Mouse (Mus musculus): ENCODE results near the gene Polr2j. TPM values are rescaled to one million over a fixed set of nuclear protein-coding genes. Genes with fewer than 3 reads are reported as not detected.
A peak's percentile ranks its signal among the peaks of the same experiment; 100 is the strongest.

The Polr2j gene
- total and polyA plus RNA-seq, 3 experiments: 117 to 160 (median 137) TPM

- Histone ChIP-seq H3K9me3 (replicated peaks; ENCODE audit: low read length) (peaks cover 10% of the 10 kb centered on the region), H3K36me3 (replicated peaks in 1 of 2; ENCODE audit: control insufficient read depth in 1 of 2, insufficient read depth in 1 of 2, low read length in 1 of 2) (peaks cover 7 to 29% of the 10 kb centered on the region in 2 experiments), H3K4me1 (ENCODE audit: control insufficient read depth in 1 of 2, insufficient read depth in 2 of 2) (peaks cover 6 to 46% of the 10 kb centered on the region in 2 experiments; a peak in 3 of 4 replicates), H3K4me3 (replicated peaks in 1 of 3; ENCODE audit: low read depth in 2 of 3, low read length in 2 of 3, poor library complexity in 1 of 3) (peak within 1 kb of the TSS; percentile 66 to 85 (median 70)), H3K79me2 (replicated peaks; ENCODE audit: control insufficient read depth, extremely low read depth, insufficient read depth, poor library complexity, severe bottlenecking) (no peaks in the 10 kb centered on the region), H3K9ac (ENCODE audit: insufficient read depth, low read depth) (peak within 1 kb of the TSS; percentile 74), H3K27me3 (replicated peaks) (no peaks in the 10 kb centered on the region), H3K4me2 (ENCODE audit: insufficient read depth, low read depth, poor library complexity, severe bottlenecking) (peak within 1 kb of the TSS; percentile 41), H3K27ac (ENCODE audit: insufficient read depth, low read depth) (peak within 1 kb of the TSS; percentile 62)
- dilution Hi-C loops (cut with MboI; ENCODE audit: extremely low pct_ligation_motif_present, extremely low pct_unique_long_range_greater_than_20kb, low sequenced_read_pairs): no loop called here
- TF ChIP-seq E2F4 (IDR thresholded peaks at IDR 0.05; ENCODE audit: insufficient replicate concordance, low read depth, low read length) (no peak), PAX5 (IDR thresholded peaks at IDR 0.05; ENCODE audit: low read length) (no peak), KAT2A (IDR thresholded peaks at IDR 0.05; ENCODE audit: insufficient replicate concordance, low read length) (no peak), EP300 (IDR thresholded peaks at IDR 0.05; ENCODE audit: low read length) (no peak), TCF12 (IDR thresholded peaks at IDR 0.05; ENCODE audit: low read depth, low read length) (peak; percentile 10), RCOR1 (conservative IDR thresholded peaks at IDR 0.05; ENCODE audit: low read depth, low read length) (no peak), BHLHE40 (IDR thresholded peaks at IDR 0.05; ENCODE audit: low read depth, low read length) (peak; percentile 96), JUN (IDR thresholded peaks at IDR 0.05; ENCODE audit: insufficient read depth, low read depth, low read length) (no peak), MAFK (IDR thresholded peaks at IDR 0.05; ENCODE audit: insufficient replicate concordance, low read length) (no peak), SMC3 (IDR thresholded peaks at IDR 0.05; ENCODE audit: low read depth, low read length) (no peak), MEF2A (IDR thresholded peaks at IDR 0.05; ENCODE audit: borderline replicate concordance, low read depth, low read length) (peak; percentile 25; the same call in 1 of the 2 replicates), NRF1 (IDR thresholded peaks at IDR 0.05; ENCODE audit: low read depth, low read length) (0 out of 2 replicates have a peak, but pooled peaks have one; percentile 2), ELF1 (IDR thresholded peaks at IDR 0.05; ENCODE audit: low read depth, low read length) (0 out of 2 replicates have a peak, but pooled peaks have one; percentile 24), USF2 (conservative IDR thresholded peaks at IDR 0.05; ENCODE audit: low read depth, low read length) (peak; percentile 98), ZMIZ1 (IDR thresholded peaks at IDR 0.05; ENCODE audit: low read depth, low read length) (no peak), POLR2A (IDR thresholded peaks at IDR 0.05; ENCODE audit: low read depth, low read length) (peak; percentile 47), POLR2AphosphoS2 (IDR thresholded peaks at IDR 0.05; ENCODE audit: low read depth, low read length) (no peak), RAD21 (IDR thresholded peaks at IDR 0.05; ENCODE audit: low read depth, low read length) (no peak), CHD1 (IDR thresholded peaks at IDR 0.05; ENCODE audit: low read depth, low read length) (no peak), CHD2 (IDR thresholded peaks at IDR 0.05; ENCODE audit: low read length) (no peak), ETS1 (conservative IDR thresholded peaks at IDR 0.05; ENCODE audit: low read depth, low read length) (no peak; the same call in 1 of the 2 replicates), CTCF (conservative IDR thresholded peaks at IDR 0.05 in 1 of 2, IDR thresholded peaks at IDR 0.05 in 1 of 2; ENCODE audit: low read depth in 2 of 2, low read length in 2 of 2) (no peak), UBTF (IDR thresholded peaks at IDR 0.05; ENCODE audit: low read depth, low read length) (0 out of 2 replicates have a peak, but pooled peaks have one; percentile 24), SIN3A (IDR thresholded peaks at IDR 0.05; ENCODE audit: low read length) (peak; percentile 45; the same call in 1 of the 2 replicates), JUND (conservative IDR thresholded peaks at IDR 0.05; ENCODE audit: low read depth, low read length) (no peak), IRF4 (IDR thresholded peaks at IDR 0.05; ENCODE audit: low read depth, low read length) (0 out of 2 replicates have a peak, but pooled peaks have one; percentile 5), HCFC1 (IDR thresholded peaks at IDR 0.05; ENCODE audit: low read depth, low read length) (no peak; the same call in 1 of the 2 replicates), ZNF384 (IDR thresholded peaks at IDR 0.05; ENCODE audit: low read depth, low read length) (no peak), ZC3H11A (IDR thresholded peaks at IDR 0.05; ENCODE audit: low read depth, low read length) (no peak), TBP (conservative IDR thresholded peaks at IDR 0.05; ENCODE audit: low read depth, low read length) (no peak), MAZ (IDR thresholded peaks at IDR 0.05; ENCODE audit: low read depth, low read length) (peak; percentile 83), USF1 (IDR thresholded peaks at IDR 0.05; ENCODE audit: low read depth, low read length) (peak; percentile 96), ZKSCAN1 (IDR thresholded peaks at IDR 0.05; ENCODE audit: borderline replicate concordance, low read depth, low read length) (no peak), MXI1 (IDR thresholded peaks at IDR 0.05; ENCODE audit: low read depth, low read length) (peak; percentile 97), MYC (IDR thresholded peaks at IDR 0.05; ENCODE audit: low read depth, low read length) (0 out of 2 replicates have a peak, but pooled peaks have one; percentile 13), GABPA (IDR thresholded peaks at IDR 0.05; ENCODE audit: insufficient replicate concordance, low read depth, low read length) (no peak), MAX (IDR thresholded peaks at IDR 0.05; ENCODE audit: low read length) (peak; percentile 97), NELFE (IDR thresholded peaks at IDR 0.05; ENCODE audit: low read depth, low read length) (0 out of 2 replicates have a peak, but pooled peaks have one; percentile 47)
- in situ Hi-C loops (cut with MboI; ENCODE audit: low pct_ligation_motif_present, low pct_unique_long_range_greater_than_20kb, low sequenced_read_pairs): loop anchor here (10.0 kb wide), 1 partner anchor 186 kb away; the partner anchor contains the start of gene Zp3
- peak; percentile 66 for DNase-seq (ENCODE audit: extremely low read depth)
Observed at GRCm38 (mm10) chr5:136170512-136171362, 54.3 kb downstream of the Polr2j start, which contains the start of gene Orai2. Orai2 (minus strand) TSS chr5:136170713.
